Mouse (Mus musculus) liver, embryonic 13.5 days (tissue): ENCODE results near the gene Ncf1. TPM values are rescaled to one million over a fixed set of nuclear protein-coding genes. Genes with fewer than 3 reads are reported as not detected.

Experiments
- ATAC-seq: fragments of 200-750 bp; cut with Nextera tagmentation; 2 replicates; pipeline ENCODE4 v1.8.0; 2017; ENCODE audit warnings: low read depth, mild to moderate bottlenecking, moderate number of reproducible peaks, moderate library complexity
- DNase-seq: peaks from one replicate; pipeline ENCODE4 v3.0.0; 2022
- H3K27ac ChIP-seq: fragments of 300-500 bp; sonication (generic); 2 replicates; pipeline ENCODE4 v1.5.1; 2015; ENCODE audit warnings: moderate library complexity, mild to moderate bottlenecking, inconsistent platforms
- H3K27me3 ChIP-seq: fragments of 300-500 bp; sonication (generic); 2 replicates; pipeline ENCODE4 v1.6.1; 2015; ENCODE audit warnings: mild to moderate bottlenecking, inconsistent platforms
- H3K36me3 ChIP-seq: fragments of 300-500 bp; sonication (generic); 2 replicates; pipeline ENCODE4 v1.6.1; 2015; ENCODE audit warnings: mild to moderate bottlenecking, inconsistent platforms
- H3K4me1 ChIP-seq: fragments of 300-500 bp; sonication (generic); replicated peaks from 2 replicates; pipeline ENCODE4 v1.6.1; 2015; ENCODE audit warnings: inconsistent platforms
- H3K4me2 ChIP-seq: fragments of 300-500 bp; sonication (generic); 2 replicates; pipeline ENCODE4 v1.6.1; 2015; ENCODE audit warnings: inconsistent platforms, mild to moderate bottlenecking, moderate library complexity
- H3K4me3 ChIP-seq: fragments of 300-500 bp; sonication (generic); replicated peaks from 2 replicates; pipeline ENCODE4 v1.5.1; 2015; ENCODE audit warnings: mild to moderate bottlenecking, inconsistent platforms
- H3K9ac ChIP-seq: fragments of 300-500 bp; sonication (generic); 2 replicates; pipeline ENCODE4 v1.6.1; 2015; ENCODE audit warnings: mild to moderate bottlenecking, inconsistent platforms
- H3K9me3 ChIP-seq: fragments of 300-500 bp; sonication (generic); replicated peaks from 2 replicates; pipeline ENCODE4 v1.6.1; 2016; ENCODE audit warnings: inconsistent platforms
- WGBS: fragments of 180-500 bp; shearing (Covaris S2); methylation state at CpG from one replicate; pipeline ENCODE4 v1.1.7; 2015; ENCODE audit not compliant: insufficient replicate concordance; 5-methylcytosine and 5-hydroxymethylcytosine counted together
- polyA plus RNA-seq: library from polyadenylated mRNA; unstranded; fragments of >200 nt; fragmentation: Nextera tagmentation; extraction: Ambion mirVana; gene quantifications from 2 replicates; pipeline ENCODE4 v1.2.1, GENCODE M21; 2015

Ncf1 gene
- polyA plus RNA-seq, 1 experiment from 2014 or later: 8.1 TPM

- no peak for DNase-seq
- no peaks in the 10 kb centered on the region for H3K27me3 ChIP-seq
- peaks cover 93% of the 10 kb centered on the region for H3K36me3 ChIP-seq
- no peak overlapping the region for H3K4me3 ChIP-seq
- H3K4me2 ChIP-seq: no peak overlapping the region
- 87% methylated on average over 9 of the region's 9 CpGs for WGBS
- no peak for ATAC-seq
- no peak overlapping the region for H3K9ac ChIP-seq
- H3K9me3 ChIP-seq: no peaks in the 10 kb centered on the region
- no peak overlapping the region for H3K27ac ChIP-seq
- H3K4me1 ChIP-seq: 0 out of 2 replicates have a peak, but pooled peaks cover 4% of the 10 kb centered on the region
These were observed 30.7 kb upstream of the Ncf1 start for GRCm38 (mm10) chr5:134260001-134260636.

GRCm38 (mm10) chr5:134258934-134259333, 29.5 kb upstream of the Ncf1 start:
- H3K4me1 ChIP-seq: 0 out of 2 replicates have a peak, but pooled peaks cover 4% of the 10 kb centered on the region
- H3K9me3 ChIP-seq: no peaks in the 10 kb centered on the region
- H3K36me3 ChIP-seq: peaks cover 91% of the 10 kb centered on the region
- H3K9ac ChIP-seq: no peak overlapping the region
- DNase-seq (no peak), ATAC-seq (no peak)
- WGBS: 90% methylated on average over 2 of the region's 2 CpGs
- H3K27ac ChIP-seq: no peak overlapping the region; the same call in 1 of the 2 replicates
- H3K27me3 ChIP-seq: no peaks in the 10 kb centered on the region
- H3K4me2 ChIP-seq: no peak overlapping the region
- H3K4me3 ChIP-seq: no peak overlapping the region

DNA sequence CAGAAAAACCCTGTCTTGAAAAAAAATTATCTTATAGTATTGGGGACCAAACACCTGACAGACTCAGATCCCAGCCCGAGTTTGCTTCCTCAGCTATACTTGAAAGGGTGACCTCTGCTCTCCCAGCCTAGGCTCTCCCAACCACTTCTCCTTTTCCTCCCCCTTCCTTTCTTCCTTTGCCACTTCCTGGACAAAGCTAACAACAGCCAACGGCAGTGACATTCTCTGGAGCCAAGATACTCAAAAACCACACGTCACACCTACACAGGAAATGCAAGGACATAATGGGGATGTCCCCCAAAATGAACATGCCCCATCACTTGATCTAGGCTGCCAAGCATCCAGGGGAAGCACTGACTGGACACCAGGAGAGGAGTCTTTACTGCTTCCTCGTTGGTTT, 29.0 kb upstream of the Ncf1 start:
- no peaks in the 10 kb centered on the region for H3K27me3 ChIP-seq
- WGBS: 32% methylated on average over 4 of the region's 4 CpGs
- H3K4me1 ChIP-seq: 0 out of 2 replicates have a peak, but pooled peaks cover 4% of the 10 kb centered on the region
- no peak overlapping the region for H3K4me3 ChIP-seq
- H3K4me2 ChIP-seq: no peak overlapping the region
- peaks cover 91% of the 10 kb centered on the region for H3K36me3 ChIP-seq
- H3K9me3 ChIP-seq: no peaks in the 10 kb centered on the region
- ATAC-seq: no peak
- H3K9ac ChIP-seq: no peak overlapping the region
- DNase-seq: no peak
- H3K27ac ChIP-seq: no peak overlapping the region; the same call in 1 of the 2 replicates

- 72% methylated on average over 13 of the region's 13 CpGs for WGBS
- H3K9me3 ChIP-seq: no peaks in the 10 kb centered on the region
- no peak overlapping the region for H3K4me2 ChIP-seq
- no peak overlapping the region for H3K4me3 ChIP-seq
- 0 out of 2 replicates have a peak, but pooled peaks cover 4% of the 10 kb centered on the region for H3K4me1 ChIP-seq
- H3K36me3 ChIP-seq: peaks cover 91% of the 10 kb centered on the region
- no peak overlapping the region for H3K27ac ChIP-seq
- H3K9ac ChIP-seq: no peak overlapping the region
- DNase-seq (no peak), ATAC-seq (no peak)
- H3K27me3 ChIP-seq: no peaks in the 10 kb centered on the region
These were observed 28.1 kb upstream of the Ncf1 start for GRCm38 (mm10) chr5:134257349-134258031.

DNA sequence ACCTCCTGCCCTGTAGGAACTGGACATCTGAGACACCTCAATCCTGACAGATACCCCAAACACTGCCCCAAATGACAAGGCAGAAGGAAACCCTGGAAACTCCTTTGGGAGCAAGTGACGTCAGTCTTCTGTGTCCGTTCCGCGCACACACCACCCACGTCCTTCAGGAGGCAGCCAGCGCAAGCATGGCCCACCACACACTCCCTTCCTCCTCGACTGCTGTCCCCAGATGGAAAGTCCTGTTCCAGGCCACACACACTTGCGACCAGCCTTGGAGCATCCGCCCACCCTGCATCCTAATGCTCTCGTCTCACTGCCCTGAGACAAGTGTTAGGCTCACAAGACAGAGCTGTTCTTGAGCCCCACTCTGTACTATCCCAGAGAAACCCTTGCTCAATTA, 25.9 kb upstream of the Ncf1 start:
- WGBS: 88% methylated on average over 10 of the region's 10 CpGs
- H3K4me2 ChIP-seq: no peak overlapping the region
- no peak for ATAC-seq
- H3K36me3 ChIP-seq: peaks cover 91% of the 10 kb centered on the region
- no peak overlapping the region for H3K9ac ChIP-seq
- H3K9me3 ChIP-seq: no peaks in the 10 kb centered on the region
- H3K4me1 ChIP-seq: 0 out of 2 replicates have a peak, but pooled peaks cover 4% of the 10 kb centered on the region
- H3K4me3 ChIP-seq: no peak overlapping the region
- H3K27me3 ChIP-seq: no peaks in the 10 kb centered on the region
- H3K27ac ChIP-seq: no peak overlapping the region
- DNase-seq: no peak

DNA sequence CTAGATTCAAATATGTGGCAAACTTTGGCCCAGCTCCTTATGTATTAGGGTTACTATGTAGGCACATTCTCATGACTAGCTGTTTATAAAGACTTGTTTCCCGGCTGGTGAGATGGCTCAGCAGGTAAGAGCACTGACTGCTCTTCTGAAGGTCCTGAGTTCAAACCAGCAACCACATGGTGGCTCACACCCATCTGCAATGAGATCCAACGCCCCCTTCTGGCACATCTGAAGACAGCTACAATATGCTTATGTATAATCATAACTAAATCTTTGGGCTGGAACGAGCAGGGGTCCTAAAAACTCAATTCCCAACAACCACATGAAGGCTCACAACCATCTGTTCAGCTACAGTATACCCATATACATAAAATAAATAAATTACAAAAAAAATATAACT, 24.4 kb upstream of the Ncf1 start:
- Histone ChIP-seq H3K36me3 (peaks cover 90% of the 10 kb centered on the region), H3K4me3 (no peak overlapping the region), H3K9me3 (no peaks in the 10 kb centered on the region), H3K27ac (no peak overlapping the region), H3K9ac (no peak overlapping the region), H3K4me2 (no peak overlapping the region), H3K27me3 (no peaks in the 10 kb centered on the region), H3K4me1 (0 out of 2 replicates have a peak, but pooled peaks cover 4% of the 10 kb centered on the region)
- ATAC-seq (no peak), DNase-seq (no peak)
- 63% methylated on average over 3 of the region's 3 CpGs for WGBS

DNA sequence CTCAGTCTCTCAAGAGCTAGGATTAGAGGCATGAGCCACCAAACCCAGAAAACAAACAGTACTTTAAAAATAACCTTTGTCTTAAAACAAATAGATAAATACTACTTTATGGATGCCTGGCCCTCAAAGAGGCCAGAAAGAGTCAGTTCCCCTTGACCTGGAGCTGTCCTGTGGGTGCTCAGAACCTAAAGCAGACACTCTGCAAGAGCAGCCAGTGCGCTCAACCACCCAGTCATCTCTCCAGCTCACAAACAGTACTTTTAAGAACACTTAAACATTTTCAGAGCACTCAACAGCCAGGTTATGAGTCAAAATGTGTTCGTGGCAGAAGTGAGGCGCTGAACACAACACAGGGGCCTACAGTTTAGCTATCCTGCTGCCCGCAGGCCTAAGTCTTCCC, 21.7 kb upstream of the Ncf1 start:
- H3K36me3 ChIP-seq: peaks cover 96% of the 10 kb centered on the region
- no peaks in the 10 kb centered on the region for H3K9me3 ChIP-seq
- no peak overlapping the region for H3K9ac ChIP-seq
- H3K4me2 ChIP-seq: no peak overlapping the region
- H3K27me3 ChIP-seq: no peaks in the 10 kb centered on the region
- no peaks in the 10 kb centered on the region for H3K4me1 ChIP-seq
- no peak for DNase-seq
- ATAC-seq: no peak
- no peak overlapping the region for H3K4me3 ChIP-seq
- WGBS: 85% methylated on average over 4 of the region's 4 CpGs
- no peak overlapping the region for H3K27ac ChIP-seq

- Histone ChIP-seq H3K27ac (no peak overlapping the region), H3K4me3 (no peak overlapping the region), H3K9me3 (no peaks in the 10 kb centered on the region), H3K9ac (no peak overlapping the region), H3K27me3 (no peaks in the 10 kb centered on the region), H3K4me2 (no peak overlapping the region), H3K4me1 (no peaks in the 10 kb centered on the region), H3K36me3 (peaks cover 96% of the 10 kb centered on the region)
- ATAC-seq (no peak), DNase-seq (no peak)
- WGBS: 79% methylated on average over 3 of the region's 3 CpGs
These were observed 21.2 kb upstream of the Ncf1 start for GRCm38 (mm10) chr5:134250601-134251000.

GRCm38 (mm10) chr5:134249245-134249649, 19.8 kb upstream of the Ncf1 start:
- Histone ChIP-seq H3K27me3 (no peaks in the 10 kb centered on the region), H3K9ac (no peak overlapping the region), H3K36me3 (peaks cover 96% of the 10 kb centered on the region), H3K4me2 (no peak overlapping the region), H3K4me3 (no peak overlapping the region), H3K27ac (no peak overlapping the region), H3K4me1 (no peaks in the 10 kb centered on the region), H3K9me3 (no peaks in the 10 kb centered on the region)
- WGBS: 86% methylated on average over 8 of the region's 8 CpGs
- ATAC-seq (no peak), DNase-seq (no peak)

DNA sequence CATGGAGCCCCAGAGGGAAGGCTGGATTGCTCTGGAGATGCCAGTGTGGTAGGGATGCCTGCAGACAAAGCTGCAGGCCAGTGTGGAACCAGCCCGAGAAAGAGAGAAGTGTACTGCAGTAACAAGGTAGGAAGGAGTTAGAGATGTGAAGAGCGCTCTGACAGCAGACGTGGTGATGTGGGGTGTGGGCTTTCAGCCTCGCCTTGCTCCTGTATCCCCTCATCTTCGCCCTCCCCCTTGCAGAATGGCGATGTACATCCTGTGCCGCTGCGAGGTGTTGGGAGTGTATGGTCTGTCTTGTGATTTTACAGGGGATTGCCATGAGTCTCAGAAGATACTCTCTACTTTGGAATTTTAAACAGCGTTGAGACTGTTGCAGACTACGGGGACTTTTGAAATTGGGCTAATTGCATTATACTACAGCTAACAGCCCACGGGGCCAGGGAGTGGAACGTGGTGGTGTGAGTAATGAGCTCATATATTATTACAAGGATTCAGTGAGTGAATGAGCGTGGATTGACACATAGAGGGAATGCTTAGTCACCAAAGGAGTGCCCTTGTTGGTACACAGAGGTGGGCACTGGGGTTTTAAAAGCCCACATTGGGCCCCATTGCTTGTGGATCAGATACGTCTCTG, 19.3 kb upstream of the Ncf1 start:
- no peak overlapping the region for H3K4me2 ChIP-seq
- peaks cover 97% of the 10 kb centered on the region for H3K36me3 ChIP-seq
- H3K4me3 ChIP-seq: no peak overlapping the region
- H3K9ac ChIP-seq: no peak overlapping the region
- no peak for ATAC-seq
- H3K9me3 ChIP-seq: no peaks in the 10 kb centered on the region
- H3K4me1 ChIP-seq: no peaks in the 10 kb centered on the region
- no peak overlapping the region for H3K27ac ChIP-seq
- DNase-seq: no peak
- WGBS: 83% methylated on average over 14 of the region's 14 CpGs
- no peaks in the 10 kb centered on the region for H3K27me3 ChIP-seq

- H3K4me1 ChIP-seq: no peaks in the 10 kb centered on the region
- DNase-seq (no peak), ATAC-seq (no peak)
- no peak overlapping the region for H3K27ac ChIP-seq
- WGBS: 79% methylated on average over 5 of the region's 5 CpGs
- H3K4me3 ChIP-seq: no peak overlapping the region
- no peaks in the 10 kb centered on the region for H3K9me3 ChIP-seq
- no peak overlapping the region for H3K9ac ChIP-seq
- no peaks in the 10 kb centered on the region for H3K27me3 ChIP-seq
- peaks cover 97% of the 10 kb centered on the region for H3K36me3 ChIP-seq
- no peak overlapping the region for H3K4me2 ChIP-seq
These were observed 16.7 kb upstream of the Ncf1 start for GRCm38 (mm10) chr5:134246146-134246545.
